Mouse (Mus musculus): ENCODE results near the gene Dynlt1b.
"Not testable (repeated sequence)": the region's sequence is repeated elsewhere in the genome, so short reads cannot be mapped to it uniquely, and the experiment has no call there.

GRCm38 (mm10) chr17:6455883-6456282, 26.0 kb downstream of the Dynlt1b start:
- TF ChIP-seq CTCF (conservative IDR thresholded peaks at IDR 0.05; ENCODE audit: low read length); POU5F1 (IDR thresholded peaks at IDR 0.05; ENCODE audit: borderline replicate concordance, low read length): not testable (repeated sequence)

Data from E14TG2a.4 (cell line).